32 mouse cellular contexts compared by ENCODE assay signal in genomic region chr12:41307015-41307414, GRCm38 (mm10).
DNase-seq lines count a peak whose midpoint lies in the region; ATAC-seq and TF ChIP-seq lines count a peak whose summit lies in the region.
"Had no signal": no experiment of that assay in that cellular context is flagged by ENCODE, and none has a peak within 500 bp of the region (broad histone marks: within the 10 kb centered on the region; RNA-seq: fewer than 3 reads in every experiment).

No protein-coding gene starts in this region.

- no peak overlapping the region for H3K27ac ChIP-seq in forebrain, embryonic 12.5 days
- no peak overlapping the region for H3K27ac ChIP-seq in forebrain, postnatal 0 days (ENCODE audit: low read depth, low read length)
- no peak overlapping the region for H3K27ac ChIP-seq in midbrain, embryonic 11.5 days (ENCODE audit: low read depth, low read length)
- H3K27ac ChIP-seq in midbrain, embryonic 13.5 days: no peak overlapping the region
- no peak overlapping the region for H3K27ac ChIP-seq in hindbrain, embryonic 14.5 days
- no peak overlapping the region for H3K27ac ChIP-seq in hindbrain, embryonic 16.5 days (ENCODE audit: low read depth, low read length)
- H3K27ac ChIP-seq: embryonic facial prominence, embryonic 15.5 days; gastrocnemius, adult 2 months; kidney, embryonic 15.5 days; left cerebral cortex, adult 2 months; limb, embryonic 13.5 days; neural tube, embryonic 15.5 days; stomach, embryonic 15.5 days had no signal

- 18% methylated on average over 3 of the region's 3 CpGs for WGBS in forebrain, embryonic 12.5 days
- 17% methylated on average over 3 of the region's 3 CpGs for WGBS in forebrain, postnatal 0 days
- 67% methylated on average over 3 of the region's 3 CpGs for WGBS in midbrain, embryonic 11.5 days
- 69% methylated on average over 3 of the region's 3 CpGs for WGBS in midbrain, embryonic 13.5 days
- 65% methylated on average over 3 of the region's 3 CpGs for WGBS in hindbrain, embryonic 14.5 days
- 64% methylated on average over 3 of the region's 3 CpGs for WGBS in hindbrain, embryonic 16.5 days

- peaks cover 3% of the 10 kb centered on the region; the same call in 1 of the 2 replicates for H3K4me1 ChIP-seq in forebrain, embryonic 12.5 days
- H3K4me1 ChIP-seq in forebrain, postnatal 0 days (ENCODE audit: insufficient read depth): no peaks in the 10 kb centered on the region
- no peaks in the 10 kb centered on the region for H3K4me1 ChIP-seq in midbrain, embryonic 11.5 days (ENCODE audit: control insufficient read depth, insufficient read depth, low read length)
- peaks cover 6% of the 10 kb centered on the region; the same call in 1 of the 2 replicates for H3K4me1 ChIP-seq in midbrain, embryonic 13.5 days (replicated peaks)
- H3K4me1 ChIP-seq in hindbrain, embryonic 14.5 days (replicated peaks; ENCODE audit: control insufficient read depth, insufficient read depth, low read length): peaks cover 7% of the 10 kb centered on the region; the same call in 1 of the 2 replicates
- H3K4me1 ChIP-seq in hindbrain, embryonic 16.5 days (ENCODE audit: control insufficient read depth, insufficient read depth, low read depth, low read length): peaks cover 4% of the 10 kb centered on the region
- H3K4me1 ChIP-seq: embryonic facial prominence, embryonic 15.5 days; heart, embryonic 12.5 days; kidney, embryonic 15.5 days; limb, embryonic 13.5 days; neural tube, embryonic 15.5 days; stomach, embryonic 15.5 days had no signal

- no peak for TF ChIP-seq CTCF in forebrain, postnatal 0 days (IDR thresholded peaks at IDR 0.05; ENCODE audit: low read depth)

- no peaks in the 10 kb centered on the region for H3K36me3 ChIP-seq in forebrain, embryonic 12.5 days (replicated peaks)
- no peaks in the 10 kb centered on the region for H3K36me3 ChIP-seq in forebrain, postnatal 0 days (ENCODE audit: insufficient read depth)
- no peaks in the 10 kb centered on the region for H3K36me3 ChIP-seq in midbrain, embryonic 11.5 days (ENCODE audit: control insufficient read depth, insufficient read depth, low read length)
- H3K36me3 ChIP-seq in midbrain, embryonic 13.5 days: no peaks in the 10 kb centered on the region
- no peaks in the 10 kb centered on the region for H3K36me3 ChIP-seq in hindbrain, embryonic 14.5 days (replicated peaks; ENCODE audit: control insufficient read depth, insufficient read depth)
- H3K36me3 ChIP-seq in hindbrain, embryonic 16.5 days (ENCODE audit: control insufficient read depth, insufficient read depth, low read length): no peaks in the 10 kb centered on the region
- H3K36me3 ChIP-seq: embryonic facial prominence, embryonic 15.5 days; heart, embryonic 12.5 days; kidney, embryonic 15.5 days; limb, embryonic 13.5 days; neural tube, embryonic 15.5 days; stomach, embryonic 15.5 days had no signal

- intact Hi-C loops in left cerebral cortex, postnatal 4 days (cut with DNase I): no loop called here

- no peak for DNase-seq in forebrain, postnatal 0 days
- peak; percentile 59 for DNase-seq in midbrain, embryonic 11.5 days (ENCODE audit: low spot score, missing footprints)
- DNase-seq in hindbrain, embryonic 14.5 days (ENCODE audit: low spot score): peak; percentile 23
- no peak for DNase-seq in left cerebral cortex, postnatal 4 days
- DNase-seq: adrenal gland, adult 2 months; adrenal gland, postnatal 36 days; cerebellum, adult 2 months; cerebellum, postnatal 14 days; gastrocnemius, adult 2 months; gastrocnemius, postnatal 36 days; heart, adult 18-20 months; heart, postnatal 4 days; kidney, adult 18-20 months; kidney, postnatal 25 days; lung, postnatal 14 days; retina, postnatal 1 day; right cerebral cortex, postnatal 14 days; thymus, postnatal 14 days had no signal

- no peaks in the 10 kb centered on the region for H3K27me3 ChIP-seq in forebrain, embryonic 12.5 days
- no peaks in the 10 kb centered on the region for H3K27me3 ChIP-seq in forebrain, postnatal 0 days (ENCODE audit: insufficient read depth, low read length)
- no peaks in the 10 kb centered on the region for H3K27me3 ChIP-seq in midbrain, embryonic 11.5 days (ENCODE audit: control insufficient read depth, insufficient read depth, low read length)
- H3K27me3 ChIP-seq in midbrain, embryonic 13.5 days: no peaks in the 10 kb centered on the region
- H3K27me3 ChIP-seq in hindbrain, embryonic 14.5 days (ENCODE audit: control insufficient read depth, insufficient read depth, low read length): no peaks in the 10 kb centered on the region
- H3K27me3 ChIP-seq in hindbrain, embryonic 16.5 days (replicated peaks; ENCODE audit: control insufficient read depth, insufficient read depth, low read length): no peaks in the 10 kb centered on the region
- H3K27me3 ChIP-seq: CH12.LX; embryonic facial prominence, embryonic 15.5 days; heart, embryonic 12.5 days; kidney, embryonic 15.5 days; limb, embryonic 13.5 days; neural tube, embryonic 15.5 days; stomach, embryonic 15.5 days had no signal

- ATAC-seq in forebrain, embryonic 12.5 days (ENCODE audit: low FRiP score): peak; percentile 49; the same call in 1 of the 2 replicates
- ATAC-seq in forebrain, postnatal 0 days: no peak
- ATAC-seq in midbrain, embryonic 11.5 days (ENCODE audit: low FRiP score): no peak
- no peak for ATAC-seq in midbrain, embryonic 13.5 days
- ATAC-seq in hindbrain, embryonic 14.5 days (ENCODE audit: low FRiP score): no peak
- 0 out of 2 replicates have a peak, but pooled peaks have one; percentile 50 for ATAC-seq in hindbrain, embryonic 16.5 days
- ATAC-seq: activated CD4-positive, CD25-positive, alpha-beta regulatory T cell, adult 4 months; forebrain, embryonic 14.5 days had no signal

- H3K4me2 ChIP-seq in forebrain, embryonic 12.5 days: no peak overlapping the region
- H3K4me2 ChIP-seq in forebrain, postnatal 0 days (ENCODE audit: low read depth): no peak overlapping the region
- H3K4me2 ChIP-seq in midbrain, embryonic 11.5 days: no peak overlapping the region
- H3K4me2 ChIP-seq in midbrain, embryonic 13.5 days (replicated peaks): no peak overlapping the region
- no peak overlapping the region for H3K4me2 ChIP-seq in hindbrain, embryonic 14.5 days (replicated peaks)
- H3K4me2 ChIP-seq in hindbrain, embryonic 16.5 days (ENCODE audit: low read length): no peak overlapping the region
- H3K4me2 ChIP-seq: embryonic facial prominence, embryonic 15.5 days; heart, embryonic 12.5 days; kidney, embryonic 15.5 days; limb, embryonic 13.5 days; liver, embryonic 11.5 days; neural tube, embryonic 15.5 days; stomach, embryonic 15.5 days had no signal

- no peak overlapping the region for H3K9ac ChIP-seq in forebrain, embryonic 12.5 days
- no peak overlapping the region for H3K9ac ChIP-seq in forebrain, postnatal 0 days
- H3K9ac ChIP-seq in midbrain, embryonic 11.5 days (ENCODE audit: low read length): no peak overlapping the region
- no peak overlapping the region for H3K9ac ChIP-seq in midbrain, embryonic 13.5 days (replicated peaks)
- no peak overlapping the region for H3K9ac ChIP-seq in hindbrain, embryonic 14.5 days
- H3K9ac ChIP-seq in hindbrain, embryonic 16.5 days (ENCODE audit: low read depth, low read length): no peak overlapping the region
- H3K9ac ChIP-seq: embryonic facial prominence, embryonic 15.5 days; heart, embryonic 12.5 days; kidney, embryonic 15.5 days; limb, embryonic 13.5 days; neural tube, embryonic 15.5 days; stomach, embryonic 15.5 days had no signal

- no peak overlapping the region for H3K4me3 ChIP-seq in forebrain, embryonic 12.5 days (replicated peaks)
- no peak overlapping the region for H3K4me3 ChIP-seq in forebrain, postnatal 0 days (ENCODE audit: low read depth, low read length)
- H3K4me3 ChIP-seq in midbrain, embryonic 11.5 days (ENCODE audit: low read depth, low read length): no peak overlapping the region
- no peak overlapping the region for H3K4me3 ChIP-seq in midbrain, embryonic 13.5 days (replicated peaks)
- no peak overlapping the region for H3K4me3 ChIP-seq in hindbrain, embryonic 14.5 days (replicated peaks; ENCODE audit: low read length)
- H3K4me3 ChIP-seq in hindbrain, embryonic 16.5 days (ENCODE audit: low read length): no peak overlapping the region
- H3K4me3 ChIP-seq: embryonic facial prominence, embryonic 15.5 days; gastrocnemius, adult 2 months; heart, embryonic 12.5 days; kidney, embryonic 15.5 days; left cerebral cortex, adult 2 months; limb, embryonic 13.5 days; neural tube, embryonic 15.5 days; stomach, embryonic 15.5 days had no signal

- H3K9me3 ChIP-seq in forebrain, embryonic 12.5 days: no peaks in the 10 kb centered on the region
- H3K9me3 ChIP-seq in forebrain, postnatal 0 days (ENCODE audit: low read length): no peaks in the 10 kb centered on the region
- no peaks in the 10 kb centered on the region for H3K9me3 ChIP-seq in midbrain, embryonic 11.5 days (ENCODE audit: control insufficient read depth, low read length)
- no peaks in the 10 kb centered on the region for H3K9me3 ChIP-seq in midbrain, embryonic 13.5 days
- no peaks in the 10 kb centered on the region for H3K9me3 ChIP-seq in hindbrain, embryonic 14.5 days (ENCODE audit: control insufficient read depth, low read length)
- H3K9me3 ChIP-seq in hindbrain, embryonic 16.5 days (ENCODE audit: control insufficient read depth, low read length): no peaks in the 10 kb centered on the region
- H3K9me3 ChIP-seq: embryonic facial prominence, embryonic 15.5 days; heart, embryonic 12.5 days; kidney, embryonic 15.5 days; limb, embryonic 13.5 days; neural tube, embryonic 15.5 days; stomach, embryonic 15.5 days had no signal

Comparison
In these comparisons a context has a peak if more than half of its experiments do, and no peak if none do; other contexts are left out.
1. ATAC-seq: peak in forebrain, embryonic 12.5 days (single experiment) and hindbrain, embryonic 16.5 days (single experiment); none in forebrain, postnatal 0 days (single experiment), midbrain, embryonic 11.5 days (single experiment), midbrain, embryonic 13.5 days (single experiment) and hindbrain, embryonic 14.5 days (single experiment).
2. DNase-seq: peak in midbrain, embryonic 11.5 days (single experiment) and hindbrain, embryonic 14.5 days (single experiment); none in forebrain, postnatal 0 days (single experiment) and left cerebral cortex, postnatal 4 days (single experiment).